Mouse (Mus musculus): ENCODE results near the gene Ezr. TPM values are rescaled to one million over a fixed set of nuclear protein-coding genes. Genes with fewer than 3 reads are reported as not detected.

Gene Ezr
- polyA plus RNA-seq, 1 experiment from 2014 or later = 176 TPM

DNA sequence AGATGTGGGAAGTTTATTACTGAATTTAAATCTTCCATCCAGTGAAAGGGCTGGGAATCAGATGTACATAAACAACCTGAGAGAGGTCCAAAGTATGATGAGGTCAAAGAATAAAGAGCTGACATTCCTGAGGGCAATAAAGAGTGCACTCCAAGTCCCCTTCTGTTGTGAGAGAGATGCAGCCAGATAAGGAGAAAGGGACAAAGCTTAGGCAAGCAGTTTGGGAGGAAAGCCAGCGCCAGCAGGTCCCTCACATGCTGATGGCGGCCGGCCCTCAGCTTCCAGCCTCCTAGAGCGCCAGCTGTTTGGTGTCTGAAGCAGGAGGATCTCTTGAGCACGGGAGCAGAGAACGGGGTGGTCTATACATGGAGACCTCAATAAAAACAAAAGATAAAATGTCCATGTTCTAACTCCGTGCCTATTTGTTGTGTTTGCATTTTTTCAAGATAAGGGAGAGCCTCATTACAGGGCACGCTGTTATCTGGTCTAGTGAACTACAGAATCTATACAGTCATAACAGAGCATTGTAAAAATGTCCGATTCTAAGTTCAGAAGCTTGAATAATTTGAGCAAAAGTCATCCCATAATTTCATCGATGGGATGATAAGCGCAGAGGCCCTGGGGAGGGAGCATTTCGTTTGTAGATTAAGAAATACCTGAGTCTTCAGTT is 15.9 kb upstream of the Ezr start:
- Histone ChIP-seq H3K27ac (ENCODE audit: low read length) (no peak overlapping the region), H3K9ac (replicated peaks; ENCODE audit: low read depth, low read length) (no peak overlapping the region), H3K4me1 (ENCODE audit: control insufficient read depth, insufficient read depth, low read length) (0 out of 2 replicates have a peak, but pooled peaks cover 2% of the 10 kb centered on the region), H3K4me3 (ENCODE audit: low read depth, low read length) (no peak overlapping the region), H3K9me3 (ENCODE audit: control insufficient read depth, low read depth, low read length) (peaks cover 5% of the 10 kb centered on the region; the same call in 1 of the 2 replicates), H3K27me3 (ENCODE audit: control insufficient read depth, insufficient read depth, low read length) (no peaks in the 10 kb centered on the region), H3K4me2 (replicated peaks; ENCODE audit: low read depth, low read length) (no peak overlapping the region), H3K36me3 (ENCODE audit: control insufficient read depth, insufficient read depth, low read length) (no peaks in the 10 kb centered on the region)
- no peak for ATAC-seq (ENCODE audit: insufficient number of reproducible peaks, insufficient read depth, low FRiP score, low read depth)
- 53% methylated on average over 12 of the region's 12 CpGs for WGBS

DNA sequence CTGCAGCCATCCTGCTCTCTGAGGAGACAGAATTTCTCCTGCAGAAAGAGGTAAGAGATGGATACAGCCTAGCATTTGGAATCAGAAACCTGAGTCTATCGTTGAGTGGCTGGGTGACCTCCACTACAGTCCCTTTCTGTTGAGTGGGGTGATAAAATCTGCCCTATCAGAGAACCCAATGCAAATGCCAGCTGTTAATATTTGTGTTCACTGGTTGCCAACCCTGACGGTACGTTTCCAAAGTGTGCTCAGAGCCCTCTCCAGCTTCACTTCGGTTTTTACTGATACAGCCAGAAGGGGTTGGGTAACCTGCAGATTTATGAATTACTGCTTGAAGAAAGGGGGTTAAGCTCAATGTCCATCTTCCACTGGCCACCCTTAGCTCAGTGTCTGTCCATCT is 14.9 kb upstream of the Ezr start:
- no peak overlapping the region for H3K9ac ChIP-seq (replicated peaks; ENCODE audit: low read depth, low read length)
- H3K4me1 ChIP-seq (ENCODE audit: control insufficient read depth, insufficient read depth, low read length) = 0 out of 2 replicates have a peak, but pooled peaks cover 2% of the 10 kb centered on the region
- H3K27ac ChIP-seq (ENCODE audit: low read length) = no peak overlapping the region
- H3K4me3 ChIP-seq (ENCODE audit: low read depth, low read length) = no peak overlapping the region
- peaks cover 5% of the 10 kb centered on the region; the same call in 1 of the 2 replicates for H3K9me3 ChIP-seq (ENCODE audit: control insufficient read depth, low read depth, low read length)
- H3K4me2 ChIP-seq (replicated peaks; ENCODE audit: low read depth, low read length) = no peak overlapping the region
- H3K36me3 ChIP-seq (ENCODE audit: control insufficient read depth, insufficient read depth, low read length) = no peaks in the 10 kb centered on the region
- no peak for ATAC-seq (ENCODE audit: insufficient number of reproducible peaks, insufficient read depth, low FRiP score, low read depth)
- H3K27me3 ChIP-seq (ENCODE audit: control insufficient read depth, insufficient read depth, low read length) = no peaks in the 10 kb centered on the region
- 58% methylated on average over 4 of the region's 4 CpGs for WGBS

DNA sequence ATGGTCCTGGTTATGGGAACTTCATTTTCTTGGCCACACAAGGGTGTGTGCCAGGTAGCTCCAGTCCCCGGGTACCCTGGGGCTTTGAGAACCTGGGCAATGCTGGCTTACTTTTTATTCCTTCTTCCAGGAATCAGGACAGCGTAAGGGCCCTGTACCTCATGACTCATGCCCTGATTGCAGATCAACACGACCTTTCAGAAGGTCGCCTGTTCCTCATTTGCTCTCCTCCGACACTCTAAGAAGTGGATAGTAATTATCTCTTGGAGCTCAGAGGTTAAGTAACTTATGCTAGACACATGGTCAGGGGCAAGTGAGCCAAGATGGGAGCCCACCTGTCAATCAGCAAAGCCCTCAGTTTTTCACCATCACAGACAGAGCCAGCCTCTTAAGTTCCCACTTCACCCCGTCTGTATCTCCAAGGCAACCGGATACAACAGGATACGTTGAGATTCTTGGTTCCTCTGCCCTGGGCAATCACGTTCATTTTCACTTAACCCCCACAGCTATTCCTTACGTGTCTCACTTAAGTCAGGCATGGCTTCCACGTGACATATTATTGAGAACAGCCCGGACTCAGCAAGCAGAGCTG is 11.7 kb upstream of the Ezr start:
- Histone ChIP-seq H3K4me2 (replicated peaks; ENCODE audit: low read depth, low read length) (no peak overlapping the region), H3K9me3 (ENCODE audit: control insufficient read depth, low read depth, low read length) (no peaks in the 10 kb centered on the region), H3K27ac (ENCODE audit: low read length) (no peak overlapping the region), H3K36me3 (ENCODE audit: control insufficient read depth, insufficient read depth, low read length) (no peaks in the 10 kb centered on the region), H3K27me3 (ENCODE audit: control insufficient read depth, insufficient read depth, low read length) (no peaks in the 10 kb centered on the region), H3K4me3 (ENCODE audit: low read depth, low read length) (no peak overlapping the region), H3K9ac (replicated peaks; ENCODE audit: low read depth, low read length) (no peak overlapping the region), H3K4me1 (ENCODE audit: control insufficient read depth, insufficient read depth, low read length) (0 out of 2 replicates have a peak, but pooled peaks cover 2% of the 10 kb centered on the region)
- WGBS = 47% methylated on average over 12 of the region's 12 CpGs
- no peak for ATAC-seq (ENCODE audit: insufficient number of reproducible peaks, insufficient read depth, low FRiP score, low read depth)

DNA sequence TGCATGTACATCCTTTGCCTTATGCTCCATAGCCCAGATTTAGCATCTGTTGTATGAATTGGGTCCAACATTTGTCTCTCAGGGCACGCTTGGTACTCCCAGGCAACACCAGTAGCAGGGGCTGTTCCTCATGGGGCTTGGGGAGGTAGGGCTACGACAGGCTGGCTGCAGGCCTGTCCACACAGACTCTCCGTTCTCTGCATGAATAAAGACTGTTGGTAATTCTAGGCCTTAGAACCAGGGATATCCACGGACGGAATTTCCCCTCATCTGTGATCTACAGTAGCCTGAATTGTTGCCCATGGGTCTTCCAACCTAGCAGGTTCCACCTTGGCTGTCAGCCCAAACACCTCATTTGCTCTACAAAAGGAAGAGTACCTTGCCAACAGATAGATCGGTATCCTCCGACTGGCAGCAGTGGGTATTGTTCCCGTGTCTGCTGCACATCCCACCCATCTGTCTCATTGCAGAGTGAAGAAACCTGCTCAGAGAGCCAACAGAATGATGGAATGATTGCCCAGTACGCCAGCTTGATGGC is 7.1 kb upstream of the Ezr start:
- no peaks in the 10 kb centered on the region for H3K9me3 ChIP-seq (ENCODE audit: control insufficient read depth, low read depth, low read length)
- no peak for ATAC-seq (ENCODE audit: insufficient number of reproducible peaks, insufficient read depth, low FRiP score, low read depth)
- no peak overlapping the region for H3K4me2 ChIP-seq (replicated peaks; ENCODE audit: low read depth, low read length)
- H3K4me1 ChIP-seq (ENCODE audit: control insufficient read depth, insufficient read depth, low read length) = 0 out of 2 replicates have a peak, but pooled peaks cover 1% of the 10 kb centered on the region
- H3K27ac ChIP-seq (ENCODE audit: low read length) = no peak overlapping the region
- H3K9ac ChIP-seq (replicated peaks; ENCODE audit: low read depth, low read length) = no peak overlapping the region
- no peaks in the 10 kb centered on the region for H3K36me3 ChIP-seq (ENCODE audit: control insufficient read depth, insufficient read depth, low read length)
- H3K4me3 ChIP-seq (ENCODE audit: low read depth, low read length) = no peak overlapping the region
- 88% methylated on average over 9 of the region's 9 CpGs for WGBS
- H3K27me3 ChIP-seq (ENCODE audit: control insufficient read depth, insufficient read depth, low read length) = no peaks in the 10 kb centered on the region

DNA sequence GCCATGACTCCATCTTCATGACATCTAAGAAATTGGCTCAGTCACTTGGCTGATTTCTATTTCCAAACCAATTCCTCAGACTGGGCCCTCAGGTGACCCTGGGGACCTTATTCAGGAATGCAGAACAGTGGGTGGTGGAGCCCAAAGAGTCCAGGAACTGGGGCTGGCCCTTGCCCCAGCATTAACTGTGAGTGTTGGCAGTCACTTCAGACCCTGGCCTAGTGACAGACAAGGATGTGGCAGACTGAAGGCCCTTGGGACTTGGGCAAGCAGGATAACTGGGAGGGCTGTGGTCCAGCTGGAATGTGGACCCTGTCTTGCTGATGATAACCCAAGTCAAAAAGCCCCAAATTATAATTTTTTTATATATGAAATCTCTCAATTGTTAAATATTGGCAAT is 6.5 kb upstream of the Ezr start:
- no peaks in the 10 kb centered on the region for H3K27me3 ChIP-seq (ENCODE audit: control insufficient read depth, insufficient read depth, low read length)
- no peak overlapping the region for H3K27ac ChIP-seq (ENCODE audit: low read length)
- H3K4me1 ChIP-seq (ENCODE audit: control insufficient read depth, insufficient read depth, low read length) = no peaks in the 10 kb centered on the region
- no peaks in the 10 kb centered on the region for H3K9me3 ChIP-seq (ENCODE audit: control insufficient read depth, low read depth, low read length)
- no peak overlapping the region for H3K4me2 ChIP-seq (replicated peaks; ENCODE audit: low read depth, low read length)
- H3K36me3 ChIP-seq (ENCODE audit: control insufficient read depth, insufficient read depth, low read length) = no peaks in the 10 kb centered on the region
- no peak overlapping the region for H3K4me3 ChIP-seq (ENCODE audit: low read depth, low read length)
- no peak overlapping the region for H3K9ac ChIP-seq (replicated peaks; ENCODE audit: low read depth, low read length)
- no peak for ATAC-seq (ENCODE audit: insufficient number of reproducible peaks, insufficient read depth, low FRiP score, low read depth)

DNA sequence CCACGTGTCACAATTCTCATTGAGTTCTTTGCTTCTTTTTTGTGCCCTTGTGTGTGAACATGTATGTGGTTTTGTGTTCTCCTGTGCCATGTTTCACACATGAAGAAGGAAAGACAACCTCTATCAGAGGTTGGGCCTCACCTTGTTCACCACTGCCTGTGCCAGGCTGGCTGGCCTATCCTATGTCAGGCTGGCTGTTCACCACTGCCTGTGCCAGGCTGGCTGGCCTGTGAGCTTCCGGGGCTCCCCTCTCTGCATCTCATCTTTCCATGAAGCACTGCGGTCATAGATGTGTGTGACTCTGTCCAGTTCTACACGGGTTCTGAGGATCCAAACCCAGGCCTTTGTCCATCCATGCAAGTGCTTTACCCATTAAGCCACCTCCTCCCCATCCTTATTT is 4.7 kb upstream of the Ezr start:
- Histone ChIP-seq H3K27me3 (ENCODE audit: control insufficient read depth, insufficient read depth, low read length) (no peaks in the 10 kb centered on the region), H3K9ac (replicated peaks; ENCODE audit: low read depth, low read length) (no peak overlapping the region), H3K36me3 (ENCODE audit: control insufficient read depth, insufficient read depth, low read length) (no peaks in the 10 kb centered on the region), H3K4me2 (replicated peaks; ENCODE audit: low read depth, low read length) (no peak overlapping the region), H3K27ac (ENCODE audit: low read length) (no peak overlapping the region), H3K4me1 (ENCODE audit: control insufficient read depth, insufficient read depth, low read length) (no peaks in the 10 kb centered on the region), H3K9me3 (ENCODE audit: control insufficient read depth, low read depth, low read length) (no peaks in the 10 kb centered on the region), H3K4me3 (ENCODE audit: low read depth, low read length) (no peak overlapping the region)
- no peak for ATAC-seq (ENCODE audit: insufficient number of reproducible peaks, insufficient read depth, low FRiP score, low read depth)
- WGBS = 86% methylated on average over 4 of the region's 4 CpGs

DNA sequence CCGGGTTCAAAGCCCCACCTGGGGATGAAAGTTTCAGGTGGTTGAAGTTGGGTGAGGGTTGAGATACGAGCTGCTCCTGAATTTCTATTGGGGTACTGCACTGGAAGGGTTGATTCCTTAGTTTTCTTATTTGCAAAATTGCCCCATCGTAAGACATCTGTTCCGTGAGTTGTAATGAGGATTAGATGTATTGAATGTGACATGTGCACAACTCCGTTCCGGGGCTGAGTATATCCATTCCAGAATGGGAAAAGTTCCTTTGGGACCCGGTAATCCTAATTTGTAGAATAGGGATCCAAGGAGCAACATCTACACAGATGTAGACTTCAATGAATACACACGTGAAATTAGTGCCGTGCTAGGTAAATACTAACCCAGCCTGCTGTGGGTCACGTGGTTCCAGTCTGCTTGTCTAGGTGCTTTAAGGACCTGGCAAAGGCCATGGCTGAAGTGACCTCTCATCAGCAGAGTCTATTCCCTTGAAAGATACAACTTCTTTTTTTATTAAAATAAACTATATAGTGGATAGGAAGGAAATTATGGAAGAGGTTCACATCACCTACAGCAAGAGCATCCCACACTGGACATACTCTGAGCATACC is 1.3 kb upstream of the Ezr start:
- WGBS = 26% methylated on average over 10 of the region's 10 CpGs
- 0 out of 2 replicates have a peak, but pooled peaks cover 3% of the 10 kb centered on the region for H3K4me1 ChIP-seq (ENCODE audit: control insufficient read depth, insufficient read depth, low read length)

DNA sequence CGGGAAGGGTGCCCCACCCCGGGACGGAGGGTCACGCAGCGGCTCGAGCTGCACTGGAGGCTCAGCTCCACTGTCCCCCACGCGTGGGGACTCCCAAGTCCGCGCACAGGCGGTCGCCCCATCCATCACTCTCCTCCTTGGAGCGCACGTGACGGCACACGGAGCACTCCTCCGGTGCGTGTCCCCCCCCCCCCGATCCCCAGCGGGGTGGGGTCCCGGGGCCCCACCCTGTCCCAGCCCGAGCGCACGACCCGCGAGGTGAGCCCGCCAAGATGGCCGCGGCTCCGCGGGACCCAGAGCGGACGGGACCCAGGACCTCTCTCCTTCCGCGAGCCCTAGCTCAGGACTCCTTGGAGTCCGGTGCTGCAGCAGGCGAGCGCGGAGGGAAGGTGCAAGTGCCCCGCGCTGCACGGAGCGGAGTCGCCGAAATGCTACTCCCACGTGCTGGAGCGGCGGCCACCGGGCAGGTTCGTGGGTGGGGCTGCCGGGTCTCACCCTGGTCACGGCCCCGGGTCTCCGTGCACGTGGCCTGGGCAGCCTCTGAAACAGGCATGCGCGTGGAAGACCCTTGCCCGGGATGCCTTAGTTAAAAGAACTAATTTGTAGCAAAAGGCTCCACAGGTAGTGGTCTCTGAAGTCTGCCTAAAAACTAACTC is 550 bp upstream of the Ezr start:
- Histone ChIP-seq H3K4me2 (replicated peaks; ENCODE audit: low read depth, low read length) (peak overlapping the region; percentile 89), H3K36me3 (ENCODE audit: control insufficient read depth, insufficient read depth, low read length) (no peaks in the 10 kb centered on the region), H3K27me3 (ENCODE audit: control insufficient read depth, insufficient read depth, low read length) (0 out of 2 replicates have a peak, but pooled peaks cover 2% of the 10 kb centered on the region), H3K27ac (ENCODE audit: low read length) (peak overlapping the region; percentile 92), H3K4me3 (ENCODE audit: low read depth, low read length) (peak overlapping the region; percentile 68), H3K9ac (replicated peaks; ENCODE audit: low read depth, low read length) (peak overlapping the region; percentile 77), H3K9me3 (ENCODE audit: control insufficient read depth, low read depth, low read length) (no peaks in the 10 kb centered on the region), H3K4me1 (ENCODE audit: control insufficient read depth, insufficient read depth, low read length) (peaks cover 7% of the 10 kb centered on the region; the same call in 1 of the 2 replicates)
- ATAC-seq (ENCODE audit: insufficient number of reproducible peaks, insufficient read depth, low FRiP score, low read depth) = peak; percentile 57; the same call in 1 of the 2 replicates
- WGBS = under 1% methylated on average over 55 of the region's 58 CpGs

More for the DNA sequence above, 1.3 kb upstream of the Ezr start:
- no peak for ATAC-seq (ENCODE audit: insufficient number of reproducible peaks, insufficient read depth, low FRiP score, low read depth)
- 0 out of 2 replicates have a peak, but pooled peaks cover 2% of the 10 kb centered on the region for H3K27me3 ChIP-seq (ENCODE audit: control insufficient read depth, insufficient read depth, low read length)
- no peaks in the 10 kb centered on the region for H3K36me3 ChIP-seq (ENCODE audit: control insufficient read depth, insufficient read depth, low read length)
- H3K4me3 ChIP-seq (ENCODE audit: low read depth, low read length) = peak overlapping the region; percentile 68
- 0 out of 2 replicates have a peak overlapping the region, but pooled peaks have one; percentile 77 for H3K9ac ChIP-seq (replicated peaks; ENCODE audit: low read depth, low read length)
- no peaks in the 10 kb centered on the region for H3K9me3 ChIP-seq (ENCODE audit: control insufficient read depth, low read depth, low read length)
- H3K27ac ChIP-seq (ENCODE audit: low read length) = no peak overlapping the region; the same call in 1 of the 2 replicates
- peak overlapping the region; percentile 89 for H3K4me2 ChIP-seq (replicated peaks; ENCODE audit: low read depth, low read length)
